Mouse (Mus musculus) stomach, embryonic 15.5 days (tissue): Measurements from ENCODE around the gene Car5a. TPM values are rescaled to one million over a fixed set of nuclear protein-coding genes. Genes with fewer than 3 reads are reported as not detected.
A peak's percentile ranks its signal among the peaks of the same experiment; 100 is the strongest.

ENCODE experiments used
- ATAC-seq: fragments of 200-750 bp; cut with Nextera tagmentation; 2 replicates; pipeline ENCODE4 v1.8.0; 2017; ENCODE audit warnings: low read depth, moderate number of reproducible peaks, moderate TSS enrichment; ENCODE audit not compliant: insufficient read depth, low FRiP score
- H3K27ac ChIP-seq: fragments of 300-500 bp; sonication (generic); 2 replicates; pipeline ENCODE4 v1.5.1; 2015; ENCODE audit warnings: mild to moderate bottlenecking, inconsistent platforms
- H3K27me3 ChIP-seq: fragments of 300-500 bp; sonication (generic); replicated peaks from 2 replicates; pipeline ENCODE4 v1.6.1; 2015; ENCODE audit warnings: inconsistent platforms
- H3K36me3 ChIP-seq: fragments of 300-500 bp; sonication (generic); 2 replicates; pipeline ENCODE4 v1.6.1; 2015; ENCODE audit warnings: inconsistent platforms
- H3K4me1 ChIP-seq: fragments of 300-500 bp; sonication (generic); 2 replicates; pipeline ENCODE4 v1.6.1; 2015; ENCODE audit warnings: inconsistent platforms
- H3K4me2 ChIP-seq: fragments of 300-500 bp; sonication (generic); 2 replicates; pipeline ENCODE4 v1.6.1; 2015; ENCODE audit warnings: mild to moderate bottlenecking, inconsistent platforms
- H3K4me3 ChIP-seq: fragments of 300-500 bp; sonication (generic); replicated peaks from 2 replicates; pipeline ENCODE4 v1.5.1; 2015; ENCODE audit warnings: inconsistent platforms
- H3K9ac ChIP-seq: fragments of 300-500 bp; sonication (generic); 2 replicates; pipeline ENCODE4 v1.6.1; 2015; ENCODE audit warnings: inconsistent platforms
- H3K9me3 ChIP-seq: fragments of 300-500 bp; sonication (generic); 2 replicates; pipeline ENCODE4 v1.6.1; 2016; ENCODE audit warnings: inconsistent platforms
- WGBS: fragments of 180-500 bp; shearing (Covaris S2); methylation state at CpG from one replicate; pipeline ENCODE4 v1.1.7; 2015; 5-methylcytosine and 5-hydroxymethylcytosine counted together
- polyA plus RNA-seq: library from polyadenylated mRNA; unstranded; fragments of >200 nt; fragmentation: Nextera tagmentation; extraction: Ambion mirVana; gene quantifications from 2 replicates; pipeline ENCODE4 v1.2.1, GENCODE M21; 2015

Gene Car5a
- polyA plus RNA-seq, 1 experiment from 2014 or later: 0.21 TPM

GRCm38 (mm10) chr8:121930047-121930446 lies 14.7 kb downstream of the Car5a start:
- 79% methylated on average over 4 of the region's 4 CpGs for WGBS
- H3K9me3 ChIP-seq: no peaks in the 10 kb centered on the region
- peaks cover 4% of the 10 kb centered on the region; the same call in 1 of the 2 replicates for H3K4me1 ChIP-seq
- no peaks in the 10 kb centered on the region for H3K27me3 ChIP-seq
- no peaks in the 10 kb centered on the region for H3K36me3 ChIP-seq
- no peak overlapping the region for H3K27ac ChIP-seq
- ATAC-seq: no peak
- H3K9ac ChIP-seq: no peak overlapping the region
- no peak overlapping the region for H3K4me2 ChIP-seq
- H3K4me3 ChIP-seq: no peak overlapping the region

DNA sequence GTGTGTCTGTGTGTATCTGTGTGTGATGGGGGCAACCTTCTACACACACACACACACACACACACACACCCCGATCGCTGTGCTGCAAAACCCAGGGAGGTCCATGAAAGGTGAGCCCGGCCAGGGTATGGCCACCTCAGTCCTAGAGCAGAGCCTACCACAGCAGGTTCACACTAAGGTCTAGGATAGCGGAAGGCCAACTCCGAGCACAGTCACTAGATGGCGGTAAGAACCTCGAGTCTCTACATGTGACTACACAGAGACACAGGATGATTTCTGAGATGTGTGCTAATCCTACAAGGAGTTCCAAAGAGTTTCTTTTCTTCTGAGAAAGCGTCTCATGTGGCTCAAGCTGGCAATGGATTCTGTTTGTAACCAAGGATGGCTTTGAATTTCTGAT lies 17.4 kb downstream of the Car5a start:
- no peaks in the 10 kb centered on the region for H3K9me3 ChIP-seq
- no peak overlapping the region for H3K27ac ChIP-seq
- ATAC-seq: no peak
- H3K27me3 ChIP-seq: no peaks in the 10 kb centered on the region
- H3K4me2 ChIP-seq: no peak overlapping the region
- 34% methylated on average over 8 of the region's 8 CpGs for WGBS
- H3K9ac ChIP-seq: no peak overlapping the region
- H3K36me3 ChIP-seq: no peaks in the 10 kb centered on the region
- peaks cover 5% of the 10 kb centered on the region for H3K4me1 ChIP-seq
- no peak overlapping the region for H3K4me3 ChIP-seq

- H3K27me3 ChIP-seq: no peaks in the 10 kb centered on the region
- no peak overlapping the region for H3K4me2 ChIP-seq
- ATAC-seq: no peak
- 60% methylated on average over 8 of the region's 8 CpGs for WGBS
- no peak overlapping the region for H3K4me3 ChIP-seq
- H3K9ac ChIP-seq: no peak overlapping the region
- no peak overlapping the region for H3K27ac ChIP-seq
- peaks cover 15% of the 10 kb centered on the region for H3K4me1 ChIP-seq
- H3K36me3 ChIP-seq: no peaks in the 10 kb centered on the region
- no peaks in the 10 kb centered on the region for H3K9me3 ChIP-seq
Measured at GRCm38 (mm10) chr8:121926266-121926665, 18.4 kb downstream of the Car5a start.

DNA sequence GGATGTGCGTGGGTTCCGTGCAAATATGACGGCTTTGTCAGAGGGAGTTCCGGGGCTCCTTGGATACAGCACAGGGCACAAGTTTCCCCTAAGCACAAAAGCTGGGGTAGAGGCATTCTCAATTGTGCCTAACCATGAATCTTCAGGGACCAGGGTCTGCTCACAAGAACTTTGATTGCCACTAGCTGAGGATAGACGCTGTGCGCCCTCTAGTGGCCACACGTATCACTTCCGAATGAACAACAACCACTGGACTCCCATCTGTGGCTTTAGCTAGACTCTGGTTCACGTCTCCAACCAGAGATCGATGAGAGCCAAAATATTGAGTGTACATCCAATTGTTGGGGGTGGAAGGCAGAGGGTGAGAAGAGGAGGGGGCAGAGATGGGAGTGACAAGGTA lies 19.1 kb downstream of the Car5a start:
- Histone ChIP-seq H3K36me3 (no peaks in the 10 kb centered on the region), H3K4me1 (peaks cover 15% of the 10 kb centered on the region), H3K27me3 (no peaks in the 10 kb centered on the region), H3K9me3 (no peaks in the 10 kb centered on the region), H3K4me2 (no peak overlapping the region), H3K9ac (no peak overlapping the region), H3K4me3 (no peak overlapping the region), H3K27ac (no peak overlapping the region)
- no peak for ATAC-seq
- 29% methylated on average over 10 of the region's 10 CpGs for WGBS

GRCm38 (mm10) chr8:121924681-121925080 lies 20.0 kb downstream of the Car5a start:
- Histone ChIP-seq H3K4me3 (no peak overlapping the region), H3K27me3 (no peaks in the 10 kb centered on the region), H3K4me1 (peaks cover 15% of the 10 kb centered on the region), H3K36me3 (no peaks in the 10 kb centered on the region), H3K9me3 (no peaks in the 10 kb centered on the region), H3K4me2 (no peak overlapping the region), H3K9ac (no peak overlapping the region), H3K27ac (no peak overlapping the region)
- WGBS: 80% methylated on average over 5 of the region's 5 CpGs
- no peak for ATAC-seq

DNA sequence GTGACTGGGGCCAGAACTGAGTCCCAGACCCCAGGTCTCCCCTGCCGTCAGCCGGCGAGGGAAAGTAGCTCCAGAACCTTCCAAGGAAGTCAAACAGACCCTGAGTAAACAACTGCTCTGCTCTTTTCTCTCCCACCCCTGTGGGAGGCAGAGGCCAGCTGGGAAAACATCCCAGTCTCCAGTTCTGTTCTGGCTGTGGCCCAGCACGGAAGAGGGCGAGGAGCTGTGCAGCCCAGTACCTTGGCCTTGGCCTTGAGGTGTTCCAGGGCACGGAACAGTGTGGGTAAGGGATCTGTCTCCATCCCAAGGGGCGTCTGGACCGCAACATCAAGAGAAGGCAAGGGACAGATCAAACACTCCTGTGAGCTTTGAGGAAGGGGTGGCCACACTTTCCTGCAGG lies 22.6 kb downstream of the Car5a start:
- peak; percentile 73; the same call in 1 of the 2 replicates for ATAC-seq
- H3K36me3 ChIP-seq: no peaks in the 10 kb centered on the region
- peaks cover 15% of the 10 kb centered on the region for H3K4me1 ChIP-seq
- no peaks in the 10 kb centered on the region for H3K27me3 ChIP-seq
- no peak overlapping the region for H3K9ac ChIP-seq
- H3K27ac ChIP-seq: peak overlapping the region; percentile 61
- H3K9me3 ChIP-seq: no peaks in the 10 kb centered on the region
- 28% methylated on average over 8 of the region's 8 CpGs for WGBS
- H3K4me2 ChIP-seq: no peak overlapping the region
- no peak overlapping the region for H3K4me3 ChIP-seq

GRCm38 (mm10) chr8:121921582-121921981 lies 23.1 kb downstream of the Car5a start:
- Histone ChIP-seq H3K4me2 (no peak overlapping the region), H3K4me3 (no peak overlapping the region), H3K27ac (peak overlapping the region; percentile 61), H3K9ac (no peak overlapping the region), H3K4me1 (peaks cover 15% of the 10 kb centered on the region), H3K27me3 (no peaks in the 10 kb centered on the region), H3K36me3 (no peaks in the 10 kb centered on the region), H3K9me3 (no peaks in the 10 kb centered on the region)
- WGBS: 81% methylated on average over 8 of the region's 8 CpGs
- no peak for ATAC-seq

GRCm38 (mm10) chr8:121919731-121920130 lies 25.0 kb downstream of the Car5a start:
- Histone ChIP-seq H3K4me3 (no peak overlapping the region), H3K9ac (no peak overlapping the region), H3K27ac (no peak overlapping the region), H3K4me2 (no peak overlapping the region), H3K36me3 (no peaks in the 10 kb centered on the region), H3K9me3 (no peaks in the 10 kb centered on the region), H3K27me3 (no peaks in the 10 kb centered on the region), H3K4me1 (peaks cover 15% of the 10 kb centered on the region)
- ATAC-seq: no peak
- 38% methylated on average over 3 of the region's 3 CpGs for WGBS

DNA sequence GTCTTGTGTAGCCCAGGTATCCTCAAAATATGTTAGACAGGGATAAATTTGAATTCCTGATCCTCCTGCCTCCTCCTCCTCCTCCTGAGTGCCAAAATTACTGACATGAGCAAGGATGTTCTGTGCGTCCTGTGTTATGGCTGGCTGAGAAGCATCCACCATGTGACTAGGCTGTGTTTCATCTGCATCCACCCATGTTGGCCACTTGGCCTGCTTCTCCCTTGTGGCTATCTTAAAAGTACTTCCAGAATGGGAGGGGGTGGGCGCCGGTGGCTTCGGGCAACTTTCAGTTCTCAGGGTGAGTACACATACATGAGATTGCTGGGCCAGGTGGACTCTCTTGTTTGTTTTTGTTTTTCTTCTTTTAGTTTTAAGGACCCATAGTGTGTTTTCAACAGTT lies 25.5 kb downstream of the Car5a start:
- no peaks in the 10 kb centered on the region for H3K9me3 ChIP-seq
- no peaks in the 10 kb centered on the region for H3K36me3 ChIP-seq
- 48% methylated on average over 4 of the region's 4 CpGs for WGBS
- ATAC-seq: no peak
- H3K4me1 ChIP-seq: peaks cover 15% of the 10 kb centered on the region
- no peak overlapping the region for H3K4me2 ChIP-seq
- H3K9ac ChIP-seq: no peak overlapping the region
- no peak overlapping the region for H3K4me3 ChIP-seq
- H3K27ac ChIP-seq: no peak overlapping the region
- no peaks in the 10 kb centered on the region for H3K27me3 ChIP-seq

DNA sequence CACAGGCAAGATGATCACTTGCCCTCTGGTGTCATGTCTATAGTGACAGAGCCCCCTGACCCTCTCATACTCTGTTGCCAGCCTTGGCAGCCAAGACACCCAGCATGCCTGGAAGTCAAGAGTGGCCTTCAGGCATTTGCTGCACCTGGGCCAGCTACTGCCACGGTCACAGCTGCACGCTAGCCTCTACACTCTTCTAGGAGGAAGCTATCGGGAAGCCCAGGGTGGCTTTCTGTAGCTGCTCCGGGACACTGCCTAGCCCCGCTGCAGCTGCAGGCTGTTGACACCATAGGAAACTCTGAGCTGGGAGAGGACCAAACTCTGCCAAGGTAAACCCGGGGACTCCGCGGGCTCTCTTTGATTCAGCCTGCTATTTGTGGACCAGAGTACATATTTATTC lies 31.3 kb downstream of the Car5a start:
- Histone ChIP-seq H3K9me3 (no peaks in the 10 kb centered on the region), H3K4me2 (no peak overlapping the region), H3K36me3 (no peaks in the 10 kb centered on the region), H3K4me1 (0 out of 2 replicates have a peak, but pooled peaks cover 2% of the 10 kb centered on the region), H3K27me3 (no peaks in the 10 kb centered on the region), H3K27ac (no peak overlapping the region), H3K4me3 (no peak overlapping the region), H3K9ac (no peak overlapping the region)
- 75% methylated on average over 8 of the region's 8 CpGs for WGBS
- ATAC-seq: no peak

- WGBS: 66% methylated on average over 3 of the region's 3 CpGs
- no peaks in the 10 kb centered on the region for H3K27me3 ChIP-seq
Measured at GRCm38 (mm10) chr8:121912831-121913230, 31.9 kb downstream of the Car5a start.

DNA sequence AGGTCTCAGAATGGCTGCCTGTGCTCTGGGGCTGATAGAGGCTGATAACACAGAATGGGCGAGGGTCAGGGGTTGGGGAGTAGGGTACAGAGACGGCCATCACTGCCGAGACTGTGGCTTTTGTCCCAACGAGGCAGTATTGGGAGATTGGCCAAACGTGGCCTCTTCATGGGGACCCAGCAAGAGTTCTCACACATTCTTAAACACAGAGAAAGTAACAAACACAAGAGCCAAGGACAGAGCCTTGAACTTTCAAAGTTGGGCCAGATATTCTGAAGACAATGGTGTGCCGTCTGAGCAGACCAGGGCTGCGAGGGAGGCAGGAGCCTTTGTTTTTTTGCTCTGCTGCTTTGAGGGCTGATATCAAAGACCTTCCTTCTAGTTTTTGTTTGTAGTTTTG lies 32.7 kb downstream of the Car5a start:
- Histone ChIP-seq H3K4me3 (no peak overlapping the region), H3K9me3 (no peaks in the 10 kb centered on the region), H3K4me2 (no peak overlapping the region), H3K27me3 (no peaks in the 10 kb centered on the region), H3K9ac (no peak overlapping the region), H3K4me1 (peaks cover 7% of the 10 kb centered on the region; the same call in 1 of the 2 replicates), H3K36me3 (no peaks in the 10 kb centered on the region), H3K27ac (no peak overlapping the region)
- ATAC-seq: no peak
- 67% methylated on average over 7 of the region's 7 CpGs for WGBS

More at GRCm38 (mm10) chr8:121912831-121913230, 31.9 kb downstream of the Car5a start:
- no peak for ATAC-seq
- H3K9me3 ChIP-seq: no peaks in the 10 kb centered on the region
- no peak overlapping the region for H3K4me2 ChIP-seq
- no peaks in the 10 kb centered on the region for H3K36me3 ChIP-seq
- H3K9ac ChIP-seq: no peak overlapping the region
- no peak overlapping the region for H3K27ac ChIP-seq
- H3K4me1 ChIP-seq: peaks cover 6% of the 10 kb centered on the region; the same call in 1 of the 2 replicates
- no peak overlapping the region for H3K4me3 ChIP-seq

GRCm38 (mm10) chr8:121911400-121911799 lies 33.3 kb downstream of the Car5a start:
- H3K27me3 ChIP-seq: no peaks in the 10 kb centered on the region
- H3K4me1 ChIP-seq: peaks cover 7% of the 10 kb centered on the region; the same call in 1 of the 2 replicates
- H3K9me3 ChIP-seq: no peaks in the 10 kb centered on the region
- WGBS: 84% methylated on average over 6 of the region's 6 CpGs
- H3K36me3 ChIP-seq: no peaks in the 10 kb centered on the region
- no peak overlapping the region for H3K4me2 ChIP-seq
- H3K4me3 ChIP-seq: no peak overlapping the region
- ATAC-seq: no peak
- no peak overlapping the region for H3K9ac ChIP-seq
- no peak overlapping the region for H3K27ac ChIP-seq
